Mouse (Mus musculus) E14TG2a.4 (cell line): ENCODE measurements around the gene Tdgf1.
A peak's percentile ranks its signal among the peaks of the same experiment; 100 is the strongest.

ENCODE experiments used
- CTCF ChIP-seq: conservative IDR thresholded peaks from 2 replicates; pipeline ENCODE4 v1.5.1; 2014; ENCODE audit warnings: low read length
- NANOG ChIP-seq: IDR thresholded peaks from 2 replicates; pipeline ENCODE4 v1.6.1; 2014; ENCODE audit warnings: borderline replicate concordance, low read length, mixed read lengths
- POU5F1 ChIP-seq: IDR thresholded peaks from 2 replicates; pipeline ENCODE4 v1.6.1; 2014; ENCODE audit warnings: low read length, borderline replicate concordance

DNA sequence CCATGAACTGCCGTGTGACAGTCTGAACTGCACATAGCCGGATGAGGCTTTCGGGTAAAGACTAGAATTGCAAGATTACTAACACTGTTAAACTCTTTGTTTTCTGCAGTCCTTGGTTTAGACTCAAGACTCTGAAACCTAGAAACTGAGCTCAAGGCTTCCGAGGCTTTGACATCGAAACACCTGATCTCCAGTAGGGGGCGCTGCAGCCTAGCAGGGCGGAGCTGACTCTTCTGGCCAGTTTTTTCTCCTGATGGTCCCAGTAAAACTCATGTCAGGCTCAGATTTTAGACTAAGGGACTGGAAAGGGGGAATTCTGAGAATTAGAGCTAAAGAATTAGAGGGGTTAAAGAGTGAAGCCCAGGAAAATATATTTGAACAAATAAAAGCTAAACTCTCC is 23.2 kb downstream of the Tdgf1 start:
- peak; percentile 88 for TF ChIP-seq CTCF
- no peak for TF ChIP-seq NANOG
- no peak for TF ChIP-seq POU5F1
